Mouse (Mus musculus) ZHBTc4 (cell line): Measurements from ENCODE around the gene Fkbp15.

ENCODE experiments used
- DNase-seq: peaks from one replicate; pipeline ENCODE4 v3.0.0-alpha.2; 2011; ENCODE audit warnings: low read depth, low spot score

Fkbp15 gene

GRCm38 (mm10) chr4:62318294-62318693, 42.1 kb downstream of the Fkbp15 start:
- no peak for DNase-seq

- peak; percentile 36 for DNase-seq
Measured at GRCm38 (mm10) chr4:62316456-62316855, 43.9 kb downstream of the Fkbp15 start.

- DNase-seq: peak; percentile 64
Measured at GRCm38 (mm10) chr4:62314516-62314915, 45.8 kb downstream of the Fkbp15 start.

- DNase-seq: no peak
Measured at GRCm38 (mm10) chr4:62313641-62314211, 46.6 kb downstream of the Fkbp15 start.

- no peak for DNase-seq
Measured at GRCm38 (mm10) chr4:62312821-62313220, 47.5 kb downstream of the Fkbp15 start.

GRCm38 (mm10) chr4:62308406-62308805, 51.9 kb downstream of the Fkbp15 start:
- no peak for DNase-seq

- peak; percentile 74 for DNase-seq
Measured at GRCm38 (mm10) chr4:62306840-62307239, 53.5 kb downstream of the Fkbp15 start.

GRCm38 (mm10) chr4:62306301-62306700, 54.0 kb downstream of the Fkbp15 start:
- DNase-seq: peak; percentile 42

GRCm38 (mm10) chr4:62303288-62303687, 57.1 kb downstream of the Fkbp15 start:
- no peak for DNase-seq

- DNase-seq: no peak
Measured at GRCm38 (mm10) chr4:62302795-62303194, 57.6 kb downstream of the Fkbp15 start.

GRCm38 (mm10) chr4:62300001-62300400, 60.3 kb downstream of the Fkbp15 start:
- no peak for DNase-seq

GRCm38 (mm10) chr4:62297280-62298130, 62.8 kb downstream of the Fkbp15 start:
- no peak for DNase-seq

GRCm38 (mm10) chr4:62294741-62295140, 65.6 kb downstream of the Fkbp15 start:
- no peak for DNase-seq

- DNase-seq: no peak
Measured at GRCm38 (mm10) chr4:62293219-62293861, 67.0 kb downstream of the Fkbp15 start.

GRCm38 (mm10) chr4:62292461-62293180, 67.7 kb downstream of the Fkbp15 start:
- DNase-seq: no peak

- no peak for DNase-seq
Measured at GRCm38 (mm10) chr4:62290816-62291505, 69.4 kb downstream of the Fkbp15 start.

- no peak for DNase-seq
Measured at GRCm38 (mm10) chr4:62289226-62289625, 71.1 kb downstream of the Fkbp15 start.

GRCm38 (mm10) chr4:62286992-62287900, 73.1 kb downstream of the Fkbp15 start:
- DNase-seq: peak; percentile 72

GRCm38 (mm10) chr4:62286257-62286991, 73.9 kb downstream of the Fkbp15 start:
- DNase-seq: peak; percentile 94

- DNase-seq: no peak
Measured at GRCm38 (mm10) chr4:62285576-62285975, 74.8 kb downstream of the Fkbp15 start.
